Comparison of ENCODE assay signal across 17 mouse cellular contexts in genomic region chr4:156050391-156050980, GRCm38 (mm10). TPM values are rescaled to one million over a fixed set of nuclear protein-coding genes. Genes with fewer than 3 reads are reported as not detected.
A peak's percentile ranks its signal among the peaks of the same experiment; 100 is the strongest.
DNase-seq lines count a peak whose midpoint lies in the region; ATAC-seq and TF ChIP-seq lines count a peak whose summit lies in the region.
"Had no signal": no experiment of that assay in that cellular context is flagged by ENCODE, and none has a peak within 500 bp of the region (broad histone marks: within the 10 kb centered on the region; RNA-seq: fewer than 3 reads in every experiment).

No protein-coding gene starts in this region.

- H3K79me2 ChIP-seq in heart, adult 2 months (replicated peaks; ENCODE audit: control insufficient read depth, insufficient read depth, low read length): no peaks in the 10 kb centered on the region

- no peak for ATAC-seq in heart, postnatal 0 days (ENCODE audit: insufficient read depth, low read depth)
- peak; percentile 31 for ATAC-seq in common myeloid progenitor, adult 5-6 weeks (replicated peaks; ENCODE audit: low read depth, poor library complexity, severe bottlenecking)
- no peak for ATAC-seq in liver, embryonic 12.5 days
- ATAC-seq in midbrain, embryonic 15.5 days (replicated peaks): no peak
- ATAC-seq: forebrain, postnatal 0 days had no signal

- no peak overlapping the region for H3K9ac ChIP-seq in heart, postnatal 0 days (replicated peaks; ENCODE audit: low read depth, low read length)
- no peak overlapping the region for H3K9ac ChIP-seq in heart, adult 2 months (ENCODE audit: low read depth, low read length)
- H3K9ac ChIP-seq in liver, embryonic 12.5 days: no peak overlapping the region
- no peak overlapping the region for H3K9ac ChIP-seq in midbrain, embryonic 15.5 days
- H3K9ac ChIP-seq: forebrain, postnatal 0 days had no signal

- no peak for TF ChIP-seq EP300 in heart, postnatal 0 days (IDR thresholded peaks at IDR 0.05; ENCODE audit: low read depth)
- no peak for TF ChIP-seq EP300 in heart, adult 2 months (IDR thresholded peaks at IDR 0.05; ENCODE audit: insufficient read depth, low read depth, low read length)

- H3K4me1 ChIP-seq in heart, postnatal 0 days (ENCODE audit: control insufficient read depth, insufficient read depth): peaks cover 16% of the 10 kb centered on the region
- no peaks in the 10 kb centered on the region for H3K4me1 ChIP-seq in heart, adult 2 months (ENCODE audit: control insufficient read depth, insufficient read depth, low read length)
- H3K4me1 ChIP-seq in liver, embryonic 12.5 days: no peaks in the 10 kb centered on the region
- no peaks in the 10 kb centered on the region for H3K4me1 ChIP-seq in midbrain, embryonic 15.5 days

- H3K4me3 ChIP-seq in heart, postnatal 0 days (ENCODE audit: low read depth, low read length): no peak overlapping the region
- no peak overlapping the region for H3K4me3 ChIP-seq in heart, adult 2 months
- H3K4me3 ChIP-seq in liver, embryonic 12.5 days: no peak overlapping the region
- H3K4me3 ChIP-seq in midbrain, embryonic 15.5 days: no peak overlapping the region
- H3K4me3 ChIP-seq: layer of hippocampus, adult 2 months had no signal

- H3K27me3 ChIP-seq in heart, postnatal 0 days (ENCODE audit: control insufficient read depth, insufficient read depth, low read length): no peaks in the 10 kb centered on the region
- H3K27me3 ChIP-seq in heart, adult 2 months (ENCODE audit: control insufficient read depth, insufficient read depth, low read length): no peaks in the 10 kb centered on the region
- H3K27me3 ChIP-seq in liver, embryonic 12.5 days (replicated peaks): no peaks in the 10 kb centered on the region
- H3K27me3 ChIP-seq in midbrain, embryonic 15.5 days (replicated peaks): no peaks in the 10 kb centered on the region

- WGBS in heart, postnatal 0 days: 60% methylated on average over 6 of the region's 6 CpGs
- 48% methylated on average over 6 of the region's 6 CpGs for WGBS in heart, adult 2 months
- 57% methylated on average over 6 of the region's 6 CpGs for WGBS in liver, embryonic 12.5 days (ENCODE audit: insufficient replicate concordance)
- WGBS in midbrain, embryonic 15.5 days: 73% methylated on average over 6 of the region's 6 CpGs

- intact Hi-C loops in heart, adult 2 months (cut with DNase I): no loop called here

- DNase-seq in heart, postnatal 0 days (ENCODE audit: low spot score): peak; percentile 19
- DNase-seq in heart, adult 2 months: no peak
- DNase-seq in ES-CJ7 (ENCODE audit: low read depth, low spot score): peak; percentile 49
- peak; percentile 53 for DNase-seq in lung, postnatal 25 days (ENCODE audit: low spot score)
- DNase-seq in thymus, postnatal 0 days (ENCODE audit: low spot score): no peak
- DNase-seq: cerebellum, adult 2 months; forebrain, postnatal 0 days; kidney, adult 9 months had no signal

- H3K9me3 ChIP-seq in heart, postnatal 0 days (replicated peaks; ENCODE audit: control insufficient read depth, low read length): no peaks in the 10 kb centered on the region
- no peaks in the 10 kb centered on the region for H3K9me3 ChIP-seq in liver, embryonic 12.5 days (replicated peaks)
- no peaks in the 10 kb centered on the region for H3K9me3 ChIP-seq in midbrain, embryonic 15.5 days

- H3K27ac ChIP-seq in heart, postnatal 0 days (ENCODE audit: low read depth): no peak overlapping the region
- H3K27ac ChIP-seq in heart, adult 2 months: no peak overlapping the region
- no peak overlapping the region for H3K27ac ChIP-seq in liver, embryonic 12.5 days
- H3K27ac ChIP-seq in midbrain, embryonic 15.5 days: no peak overlapping the region
- H3K27ac ChIP-seq: layer of hippocampus, adult 2 months had no signal

- no peaks in the 10 kb centered on the region for H3K36me3 ChIP-seq in heart, postnatal 0 days (replicated peaks; ENCODE audit: control insufficient read depth, insufficient read depth, low read length)
- H3K36me3 ChIP-seq in heart, adult 2 months (ENCODE audit: control insufficient read depth, insufficient read depth, low read length): no peaks in the 10 kb centered on the region
- no peaks in the 10 kb centered on the region for H3K36me3 ChIP-seq in liver, embryonic 12.5 days
- H3K36me3 ChIP-seq in midbrain, embryonic 15.5 days (replicated peaks): no peaks in the 10 kb centered on the region

- H3K4me2 ChIP-seq in heart, postnatal 0 days (ENCODE audit: low read depth, low read length): no peak overlapping the region
- no peak overlapping the region for H3K4me2 ChIP-seq in liver, embryonic 12.5 days
- H3K4me2 ChIP-seq in midbrain, embryonic 15.5 days: no peak overlapping the region

- TF ChIP-seq POLR2A in heart, adult 2 months (IDR thresholded peaks at IDR 0.05; ENCODE audit: insufficient read depth, low read depth, low read length): no peak

- TF ChIP-seq CTCF in heart, postnatal 0 days (IDR thresholded peaks at IDR 0.05; ENCODE audit: low read depth): no peak
- TF ChIP-seq CTCF in heart, adult 2 months (IDR thresholded peaks at IDR 0.05): no peak

RNA-seq across cellular contexts. Expression of gene Ttll10, which starts 8.7 kb away (rescaled TPM):
- total RNA-seq in heart, postnatal 0 days (2014; rRNA removed; ENCODE audit: low replicate concordance): not detected in 2 replicates
- polyA plus RNA-seq in heart, postnatal 0 days (2015; fragmentation: Nextera tagmentation; extraction: Ambion mirVana): 0.08 TPM in 1 of 2 replicates, not detected in the other
- not detected for total RNA-seq in heart, adult 2 months (2021)
- 0.32 and 1.1 TPM in 2 replicates for polyA plus RNA-seq in heart, adult 2 months (2012; rRNA removed)
- not detected in 2 replicates for total RNA-seq in common myeloid progenitor, adult 5-6 weeks (2017)
- 0.07 and 0.15 TPM in 2 replicates for polyA plus RNA-seq in liver, embryonic 12.5 days (2016; fragmentation: Nextera tagmentation; extraction: Ambion mirVana)
- 0.27 and 0.35 TPM in 2 replicates for polyA plus RNA-seq in thymus, postnatal 0 days (2015; fragmentation: Nextera tagmentation; extraction: Ambion mirVana)
- not detected in 2 replicates for polyA plus RNA-seq in midbrain, embryonic 15.5 days (2015; fragmentation: Nextera tagmentation; extraction: Ambion mirVana)
- total RNA-seq: forebrain, postnatal 0 days; gastrocnemius, postnatal 4 days; heart, postnatal 25 days; left cerebral cortex, postnatal 36 days had no signal
- polyA plus RNA-seq: C2C12; midbrain, postnatal 0 days had no signal

RNA-seq across cellular contexts. Expression of gene Tnfrsf18, which starts 24.5 kb away (rescaled TPM):
- 2.2 TPM in 1 of 2 replicates, not detected in the other for total RNA-seq in heart, postnatal 0 days (2014; rRNA removed; ENCODE audit: low replicate concordance)
- 0.88 and 1.00 TPM in 2 replicates for polyA plus RNA-seq in heart, postnatal 0 days (2015; fragmentation: Nextera tagmentation; extraction: Ambion mirVana)
- total RNA-seq in heart, adult 2 months (2021): under 1 TPM in 1 of 2 experiments, not detected in 1; 0.31 TPM
- polyA plus RNA-seq in heart, adult 2 months (2012; rRNA removed): 0.80 and 0.82 TPM in 2 replicates
- total RNA-seq in common myeloid progenitor, adult 5-6 weeks (2017): 6.1 and 9.8 TPM in 2 replicates
- 0.77 and 0.99 TPM in 2 replicates for polyA plus RNA-seq in liver, embryonic 12.5 days (2016; fragmentation: Nextera tagmentation; extraction: Ambion mirVana)
- 13.9 and 14.8 TPM in 2 replicates for polyA plus RNA-seq in thymus, postnatal 0 days (2015; fragmentation: Nextera tagmentation; extraction: Ambion mirVana)
- polyA plus RNA-seq in midbrain, embryonic 15.5 days (2015; fragmentation: Nextera tagmentation; extraction: Ambion mirVana): 3.2 and 3.6 TPM in 2 replicates
- total RNA-seq: forebrain, postnatal 0 days; layer of hippocampus, adult 2 months; left cerebral cortex, postnatal 36 days; midbrain, postnatal 0 days had no signal

RNA-seq across cellular contexts. Expression of gene Tnfrsf4, which starts 36.8 kb away (rescaled TPM):
- not detected in 2 replicates for total RNA-seq in heart, postnatal 0 days (2014; rRNA removed; ENCODE audit: low replicate concordance)
- 0.26 and 0.31 TPM in 2 replicates for polyA plus RNA-seq in heart, postnatal 0 days (2015; fragmentation: Nextera tagmentation; extraction: Ambion mirVana)
- not detected for total RNA-seq in heart, adult 2 months (2021)
- polyA plus RNA-seq in heart, adult 2 months (2012; rRNA removed): 1.1 and 1.4 TPM in 2 replicates
- not detected in 2 replicates for total RNA-seq in common myeloid progenitor, adult 5-6 weeks (2017)
- 0.39 and 0.60 TPM in 2 replicates for polyA plus RNA-seq in liver, embryonic 12.5 days (2016; fragmentation: Nextera tagmentation; extraction: Ambion mirVana)
- 7.9 and 9.5 TPM in 2 replicates for polyA plus RNA-seq in thymus, postnatal 0 days (2015; fragmentation: Nextera tagmentation; extraction: Ambion mirVana)
- polyA plus RNA-seq in midbrain, embryonic 15.5 days (2015; fragmentation: Nextera tagmentation; extraction: Ambion mirVana): 0.56 and 0.83 TPM in 2 replicates

RNA-seq across cellular contexts. Expression of gene Sdf4, which starts 57.8 kb away (rescaled TPM):
- total RNA-seq in heart, postnatal 0 days (2014; rRNA removed; ENCODE audit: low replicate concordance): 88.4 and 114 TPM in 2 replicates
- polyA plus RNA-seq in heart, postnatal 0 days (2015; fragmentation: Nextera tagmentation; extraction: Ambion mirVana): 102 and 105 TPM in 2 replicates
- total RNA-seq in heart, adult 2 months (2021): 10 to 100 TPM; 79.2 to 91.0 TPM
- polyA plus RNA-seq in heart, adult 2 months (2012; rRNA removed): 23.7 and 37.1 TPM in 2 replicates
- 125 and 157 TPM in 2 replicates for total RNA-seq in common myeloid progenitor, adult 5-6 weeks (2017)
- polyA plus RNA-seq in liver, embryonic 12.5 days (2016; fragmentation: Nextera tagmentation; extraction: Ambion mirVana): 93.4 and 93.9 TPM in 2 replicates
- 187 and 194 TPM in 2 replicates for polyA plus RNA-seq in thymus, postnatal 0 days (2015; fragmentation: Nextera tagmentation; extraction: Ambion mirVana)
- 113 and 118 TPM in 2 replicates for polyA plus RNA-seq in midbrain, embryonic 15.5 days (2015; fragmentation: Nextera tagmentation; extraction: Ambion mirVana)

RNA-seq across cellular contexts. Expression of gene B3galt6, which starts 58.0 kb away (rescaled TPM):
- total RNA-seq in heart, postnatal 0 days (2014; rRNA removed; ENCODE audit: low replicate concordance): 3.9 and 11.2 TPM in 2 replicates
- polyA plus RNA-seq in heart, postnatal 0 days (2015; fragmentation: Nextera tagmentation; extraction: Ambion mirVana): 5.0 and 5.7 TPM in 2 replicates
- total RNA-seq in heart, adult 2 months (2021): 1 to 10 TPM; 2.5 to 3.0 TPM
- 2.7 and 3.6 TPM in 2 replicates for polyA plus RNA-seq in heart, adult 2 months (2012; rRNA removed)
- total RNA-seq in common myeloid progenitor, adult 5-6 weeks (2017): 7.5 and 9.0 TPM in 2 replicates
- polyA plus RNA-seq in liver, embryonic 12.5 days (2016; fragmentation: Nextera tagmentation; extraction: Ambion mirVana): 8.2 and 8.7 TPM in 2 replicates
- 8.4 and 10.7 TPM in 2 replicates for polyA plus RNA-seq in thymus, postnatal 0 days (2015; fragmentation: Nextera tagmentation; extraction: Ambion mirVana)
- 38.5 and 38.9 TPM in 2 replicates for polyA plus RNA-seq in midbrain, embryonic 15.5 days (2015; fragmentation: Nextera tagmentation; extraction: Ambion mirVana)

Comparison
In these comparisons a context has a peak if more than half of its experiments do, and no peak if none do; other contexts are left out.
1. DNase-seq: peak in heart, postnatal 0 days (single experiment), ES-CJ7 (single experiment) and lung, postnatal 25 days (single experiment); none in heart, adult 2 months (0 of 2) and thymus, postnatal 0 days (single experiment).